ENCODE assay signal across 10 mouse cellular contexts in the genomic region with DNA sequence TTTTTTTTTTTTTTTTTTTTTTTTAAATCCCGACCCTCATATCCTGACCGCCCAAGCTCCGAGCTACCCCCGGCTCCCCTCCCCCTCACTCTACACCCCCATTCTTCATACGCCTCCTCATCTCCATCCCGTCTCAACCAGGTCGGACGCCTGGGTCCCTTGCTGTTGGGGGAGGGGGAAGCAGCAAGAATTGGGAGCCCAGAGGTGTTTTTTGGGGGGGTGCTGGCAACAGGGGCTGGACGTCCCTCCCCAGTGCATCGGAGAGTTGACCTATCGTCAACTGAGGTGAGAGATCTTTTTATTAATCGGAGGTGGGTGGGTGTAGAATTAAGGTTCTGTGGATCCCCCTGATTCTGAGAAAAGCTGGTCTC. TPM values are rescaled to one million over a fixed set of nuclear protein-coding genes. Genes with fewer than 3 reads are reported as not detected.
DNase-seq lines count a peak whose midpoint lies in the region; ATAC-seq and TF ChIP-seq lines count a peak whose summit lies in the region.
"Had no signal": no experiment of that assay in that cellular context is flagged by ENCODE, and none has a peak within 500 bp of the region (broad histone marks: within the 10 kb centered on the region; RNA-seq: fewer than 3 reads in every experiment).

No protein-coding gene starts in this region.

- H3K4me3 ChIP-seq in kidney, postnatal 0 days (replicated peaks; ENCODE audit: low read depth, low read length), result 0 out of 2 replicates have a peak overlapping the region, but pooled peaks have one; percentile 16
- H3K4me3 ChIP-seq in kidney, adult 2 months (ENCODE audit: insufficient read depth, low read depth, low read length), result no peak overlapping the region
- peak overlapping the region; percentile 38 for H3K4me3 ChIP-seq in embryonic facial prominence, embryonic 15.5 days (replicated peaks)
- peak overlapping the region; percentile 57 for H3K4me3 ChIP-seq in hindbrain, embryonic 15.5 days
- H3K4me3 ChIP-seq in midbrain, postnatal 0 days (ENCODE audit: low read depth, low read length), result peak overlapping the region; percentile 54

- no peaks in the 10 kb centered on the region for H3K9me3 ChIP-seq in kidney, postnatal 0 days (replicated peaks; ENCODE audit: low read length)
- no peaks in the 10 kb centered on the region for H3K9me3 ChIP-seq in embryonic facial prominence, embryonic 15.5 days (replicated peaks)
- no peaks in the 10 kb centered on the region for H3K9me3 ChIP-seq in hindbrain, embryonic 15.5 days
- no peaks in the 10 kb centered on the region for H3K9me3 ChIP-seq in midbrain, postnatal 0 days (ENCODE audit: low read length)

- H3K9ac ChIP-seq in kidney, postnatal 0 days (ENCODE audit: low read depth, low read length), result no peak overlapping the region
- H3K9ac ChIP-seq in embryonic facial prominence, embryonic 15.5 days, result no peak overlapping the region
- H3K9ac ChIP-seq in hindbrain, embryonic 15.5 days, result peak overlapping the region; percentile 62
- H3K9ac ChIP-seq in midbrain, postnatal 0 days (replicated peaks; ENCODE audit: low read length, poor library complexity, severe bottlenecking), result peak overlapping the region; percentile 70

- peak overlapping the region; percentile 41 for H3K4me2 ChIP-seq in kidney, postnatal 0 days (ENCODE audit: low read length)
- peak overlapping the region; percentile 51 for H3K4me2 ChIP-seq in embryonic facial prominence, embryonic 15.5 days (replicated peaks)
- H3K4me2 ChIP-seq in hindbrain, embryonic 15.5 days, result peak overlapping the region; percentile 88
- H3K4me2 ChIP-seq in midbrain, postnatal 0 days (ENCODE audit: low read depth, low read length, poor library complexity, severe bottlenecking), result peak overlapping the region; percentile 82

- H3K4me1 ChIP-seq in kidney, postnatal 0 days (replicated peaks; ENCODE audit: insufficient read depth, low read length), result no peaks in the 10 kb centered on the region
- 0 out of 2 replicates have a peak, but pooled peaks cover 3% of the 10 kb centered on the region for H3K4me1 ChIP-seq in kidney, adult 2 months (ENCODE audit: control insufficient read depth, insufficient read depth, low read length)
- H3K4me1 ChIP-seq in embryonic facial prominence, embryonic 15.5 days, result peaks cover 10% of the 10 kb centered on the region; the same call in 1 of the 2 replicates
- H3K4me1 ChIP-seq in hindbrain, embryonic 15.5 days (replicated peaks), result peaks cover 53% of the 10 kb centered on the region
- H3K4me1 ChIP-seq in midbrain, postnatal 0 days (ENCODE audit: insufficient read depth, low read length), result peaks cover 11% of the 10 kb centered on the region; the same call in 1 of the 2 replicates

- no peaks in the 10 kb centered on the region for H3K36me3 ChIP-seq in kidney, postnatal 0 days (ENCODE audit: insufficient read depth, low read length)
- H3K36me3 ChIP-seq in kidney, adult 2 months (ENCODE audit: control insufficient read depth, insufficient read depth, low read length), result no peaks in the 10 kb centered on the region
- no peaks in the 10 kb centered on the region for H3K36me3 ChIP-seq in embryonic facial prominence, embryonic 15.5 days
- H3K36me3 ChIP-seq in hindbrain, embryonic 15.5 days, result 0 out of 2 replicates have a peak, but pooled peaks cover 10% of the 10 kb centered on the region
- H3K36me3 ChIP-seq in midbrain, postnatal 0 days (ENCODE audit: insufficient read depth, low read length), result peaks cover 2% of the 10 kb centered on the region; the same call in 1 of the 2 replicates

- no peak for DNase-seq in kidney, postnatal 0 days (ENCODE audit: low spot score)
- DNase-seq in kidney, adult 2 months, result no peak
- DNase-seq in midbrain, postnatal 0 days (ENCODE audit: low spot score), result no peak
- no peak for DNase-seq in adipocyte (ENCODE audit: low spot score)
- no peak for DNase-seq in spleen, postnatal 36 days (ENCODE audit: low spot score in 2 of 2)
- no peak for DNase-seq in layer of hippocampus, adult 9-10 months (ENCODE audit: low spot score)
- DNase-seq: gastrocnemius, postnatal 10 days had no signal

- no peak overlapping the region for H3K27ac ChIP-seq in kidney, postnatal 0 days
- no peak overlapping the region for H3K27ac ChIP-seq in kidney, adult 2 months (ENCODE audit: insufficient read depth, low read depth, low read length)
- H3K27ac ChIP-seq in embryonic facial prominence, embryonic 15.5 days (replicated peaks), result no peak overlapping the region
- H3K27ac ChIP-seq in hindbrain, embryonic 15.5 days (replicated peaks), result peak overlapping the region; percentile 69
- peak overlapping the region; percentile 52; the same call in 1 of the 2 replicates for H3K27ac ChIP-seq in midbrain, postnatal 0 days (ENCODE audit: low read depth, low read length)

- no peak for ATAC-seq in kidney, postnatal 0 days (replicated peaks; ENCODE audit: low FRiP score, low read depth)
- no peak for ATAC-seq in embryonic facial prominence, embryonic 15.5 days (ENCODE audit: insufficient number of reproducible peaks, low FRiP score, low TSS enrichment, low read depth)
- ATAC-seq in hindbrain, embryonic 15.5 days (ENCODE audit: low FRiP score, low read depth), result peak; percentile 29
- ATAC-seq in midbrain, postnatal 0 days (ENCODE audit: low FRiP score), result peak; percentile 21; the same call in 1 of the 2 replicates
- ATAC-seq: Patski had no signal

- H3K27me3 ChIP-seq in kidney, postnatal 0 days (ENCODE audit: insufficient read depth, low read length), result no peaks in the 10 kb centered on the region
- no peaks in the 10 kb centered on the region for H3K27me3 ChIP-seq in kidney, adult 2 months (replicated peaks; ENCODE audit: control insufficient read depth, insufficient read depth, low read length)
- no peaks in the 10 kb centered on the region for H3K27me3 ChIP-seq in embryonic facial prominence, embryonic 15.5 days
- H3K27me3 ChIP-seq in hindbrain, embryonic 15.5 days, result no peaks in the 10 kb centered on the region
- no peaks in the 10 kb centered on the region for H3K27me3 ChIP-seq in midbrain, postnatal 0 days (ENCODE audit: insufficient read depth, low read length)
- H3K27me3 ChIP-seq: Patski had no signal

- WGBS in kidney, postnatal 0 days, result 7% methylated on average over 12 of the region's 12 CpGs
- WGBS in kidney, adult 2 months, result 22% methylated on average over 12 of the region's 12 CpGs
- 6% methylated on average over 12 of the region's 12 CpGs for WGBS in embryonic facial prominence, embryonic 15.5 days
- WGBS in hindbrain, embryonic 15.5 days, result under 1% methylated on average over 12 of the region's 12 CpGs
- WGBS in midbrain, postnatal 0 days, result 5% methylated on average over 11 of the region's 12 CpGs

- no peak for TF ChIP-seq POLR2A in kidney, adult 2 months (IDR thresholded peaks at IDR 0.05; ENCODE audit: low read depth, low read length)

- no peak for TF ChIP-seq CTCF in kidney, postnatal 0 days (IDR thresholded peaks at IDR 0.05; ENCODE audit: low read depth)
- no peak for TF ChIP-seq CTCF in kidney, adult 2 months (conservative IDR thresholded peaks at IDR 0.05; ENCODE audit: insufficient read depth, insufficient read length, low read depth, low read length)
- TF ChIP-seq CTCF in midbrain, postnatal 0 days (IDR thresholded peaks at IDR 0.05), result no peak

RNA-seq across cellular contexts. Expression of a gene that starts 0.6 kb away (rescaled TPM):
- polyA plus RNA-seq in kidney, postnatal 0 days (2015; fragmentation: Nextera tagmentation; extraction: Ambion mirVana), result 0.67 and 1.1 TPM in 2 replicates
- 0.11 TPM in 1 of 2 replicates, not detected in the other for polyA plus RNA-seq in kidney, adult 2 months (2012; rRNA removed)
- 2.2 and 3.0 TPM in 2 replicates for polyA plus RNA-seq in embryonic facial prominence, embryonic 15.5 days (2015; fragmentation: Nextera tagmentation; extraction: Ambion mirVana)
- 11.5 and 14.6 TPM in 2 replicates for polyA plus RNA-seq in hindbrain, embryonic 15.5 days (2015; fragmentation: Nextera tagmentation; extraction: Ambion mirVana)
- 44.0 and 59.0 TPM in 2 replicates for total RNA-seq in midbrain, postnatal 0 days (2014; rRNA removed)
- polyA plus RNA-seq in midbrain, postnatal 0 days (2015; fragmentation: Nextera tagmentation; extraction: Ambion mirVana), result 20.8 and 21.4 TPM in 2 replicates

RNA-seq across cellular contexts. Expression of a gene that starts 32.9 kb away (rescaled TPM):
- polyA plus RNA-seq in kidney, postnatal 0 days (2015; fragmentation: Nextera tagmentation; extraction: Ambion mirVana), result 0.11 TPM in 1 of 2 replicates, not detected in the other
- polyA plus RNA-seq in kidney, adult 2 months (2012; rRNA removed), result 1.3 TPM in 1 of 2 replicates, not detected in the other
- 5.1 and 7.3 TPM in 2 replicates for polyA plus RNA-seq in embryonic facial prominence, embryonic 15.5 days (2015; fragmentation: Nextera tagmentation; extraction: Ambion mirVana)
- 0.18 TPM in 1 of 2 replicates, not detected in the other for polyA plus RNA-seq in hindbrain, embryonic 15.5 days (2015; fragmentation: Nextera tagmentation; extraction: Ambion mirVana)
- total RNA-seq in midbrain, postnatal 0 days (2014; rRNA removed), result not detected in 2 replicates
- 0.20 TPM in 1 of 2 replicates, not detected in the other for polyA plus RNA-seq in midbrain, postnatal 0 days (2015; fragmentation: Nextera tagmentation; extraction: Ambion mirVana)
- polyA plus RNA-seq: Patski had no signal

RNA-seq across cellular contexts. Expression of a gene that starts 58.3 kb away (rescaled TPM):
- 0.64 and 0.83 TPM in 2 replicates for polyA plus RNA-seq in kidney, postnatal 0 days (2015; fragmentation: Nextera tagmentation; extraction: Ambion mirVana)
- polyA plus RNA-seq in kidney, adult 2 months (2012; rRNA removed), result 3.4 and 4.4 TPM in 2 replicates
- polyA plus RNA-seq in embryonic facial prominence, embryonic 15.5 days (2015; fragmentation: Nextera tagmentation; extraction: Ambion mirVana), result 2.0 and 3.1 TPM in 2 replicates
- polyA plus RNA-seq in hindbrain, embryonic 15.5 days (2015; fragmentation: Nextera tagmentation; extraction: Ambion mirVana), result 3.9 and 4.1 TPM in 2 replicates
- 78.5 and 115 TPM in 2 replicates for total RNA-seq in midbrain, postnatal 0 days (2014; rRNA removed)
- polyA plus RNA-seq in midbrain, postnatal 0 days (2015; fragmentation: Nextera tagmentation; extraction: Ambion mirVana), result 2.9 and 3.7 TPM in 2 replicates

Comparison
In these comparisons a context has a peak if more than half of its experiments do, and no peak if none do; other contexts are left out.
1. ATAC-seq: peak in hindbrain, embryonic 15.5 days (single experiment) and midbrain, postnatal 0 days (single experiment); none in kidney, postnatal 0 days (single experiment) and embryonic facial prominence, embryonic 15.5 days (single experiment).
2. H3K27ac ChIP-seq: peak in hindbrain, embryonic 15.5 days (single experiment) and midbrain, postnatal 0 days (single experiment); none in kidney, postnatal 0 days (single experiment), kidney, adult 2 months (single experiment) and embryonic facial prominence, embryonic 15.5 days (single experiment).
3. H3K9ac ChIP-seq: peak in hindbrain, embryonic 15.5 days (single experiment) and midbrain, postnatal 0 days (single experiment); none in kidney, postnatal 0 days (single experiment) and embryonic facial prominence, embryonic 15.5 days (single experiment).
4. Peak in every context shown above with its lines, with median percentiles within 50 percentile points of each other: H3K4me2 ChIP-seq.